Comparison of ENCODE assay signal across 9 mouse cellular contexts in genomic region chr2:174561828-174562429, GRCm38 (mm10).
A peak's percentile ranks its signal among the peaks of the same experiment; 100 is the strongest.
DNase-seq lines count a peak whose midpoint lies in the region; ATAC-seq and TF ChIP-seq lines count a peak whose summit lies in the region.
"Had no signal": no experiment of that assay in that cellular context is flagged by ENCODE, and none has a peak within 500 bp of the region (broad histone marks: within the 10 kb centered on the region; RNA-seq: fewer than 3 reads in every experiment).

No protein-coding gene starts in this region.

- H3K27ac ChIP-seq in kidney, postnatal 0 days, result no peak overlapping the region
- no peak overlapping the region for H3K27ac ChIP-seq in kidney, embryonic 16.5 days (ENCODE audit: low read length)
- H3K27ac ChIP-seq: macrophage had no signal

- H3K4me2 ChIP-seq in kidney, postnatal 0 days (ENCODE audit: low read length), result no peak overlapping the region; the same call in 1 of the 2 replicates
- H3K4me2 ChIP-seq in kidney, embryonic 16.5 days (replicated peaks; ENCODE audit: low read depth, low read length), result no peak overlapping the region

- DNase-seq in embryo, embryonic 10 days (ENCODE audit: low spot score), result peak; percentile 44
- no peak for DNase-seq in embryo, embryonic 9.5 days (ENCODE audit: extremely low spot score)
- DNase-seq in kidney, postnatal 0 days (ENCODE audit: low spot score), result peak; percentile 53
- DNase-seq in Muller cell, postnatal 12 days (ENCODE audit: inconsistent ontology term), result peak; percentile 10
- DNase-seq in kidney, postnatal 14 days, result peak; percentile 18
- DNase-seq in spleen, postnatal 4 days (ENCODE audit: low spot score in 2 of 2), result no peak
- DNase-seq in layer of hippocampus, adult 11-12 months (ENCODE audit: low spot score), result no peak

- no peak overlapping the region for H3K4me3 ChIP-seq in kidney, postnatal 0 days (replicated peaks; ENCODE audit: low read depth, low read length)
- no peak overlapping the region for H3K4me3 ChIP-seq in kidney, embryonic 16.5 days (ENCODE audit: low read length)

- TF ChIP-seq CTCF in kidney, postnatal 0 days (IDR thresholded peaks at IDR 0.05; ENCODE audit: low read depth), result no peak

- H3K9ac ChIP-seq in kidney, postnatal 0 days (ENCODE audit: low read depth, low read length), result no peak overlapping the region
- no peak overlapping the region for H3K9ac ChIP-seq in kidney, embryonic 16.5 days (replicated peaks; ENCODE audit: low read length)

- no peaks in the 10 kb centered on the region for H3K4me1 ChIP-seq in kidney, postnatal 0 days (replicated peaks; ENCODE audit: insufficient read depth, low read length)
- no peaks in the 10 kb centered on the region for H3K4me1 ChIP-seq in kidney, embryonic 16.5 days (ENCODE audit: insufficient read depth, low read length)

- H3K27me3 ChIP-seq in kidney, postnatal 0 days (ENCODE audit: insufficient read depth, low read length), result no peaks in the 10 kb centered on the region
- no peaks in the 10 kb centered on the region for H3K27me3 ChIP-seq in kidney, embryonic 16.5 days (ENCODE audit: insufficient read depth, low read length)

- ATAC-seq in kidney, postnatal 0 days (replicated peaks; ENCODE audit: low FRiP score, low read depth), result no peak
- no peak for ATAC-seq in kidney, embryonic 16.5 days (ENCODE audit: low FRiP score, low TSS enrichment)

- WGBS in kidney, postnatal 0 days, result 23% methylated on average over 7 of the region's 7 CpGs
- WGBS in kidney, embryonic 16.5 days, result 22% methylated on average over 7 of the region's 7 CpGs

- no peaks in the 10 kb centered on the region for H3K9me3 ChIP-seq in kidney, postnatal 0 days (replicated peaks; ENCODE audit: low read length)
- no peaks in the 10 kb centered on the region for H3K9me3 ChIP-seq in kidney, embryonic 16.5 days (ENCODE audit: low read length)

- no peaks in the 10 kb centered on the region for H3K36me3 ChIP-seq in kidney, postnatal 0 days (ENCODE audit: insufficient read depth, low read length)
- H3K36me3 ChIP-seq in kidney, embryonic 16.5 days (ENCODE audit: insufficient read depth, low read length), result no peaks in the 10 kb centered on the region

Comparison
In these comparisons a context has a peak if more than half of its experiments do, and no peak if none do; other contexts are left out.
1. DNase-seq: peak in embryo, embryonic 10 days (single experiment), kidney, postnatal 0 days (single experiment), Muller cell, postnatal 12 days (single experiment) and kidney, postnatal 14 days (single experiment); none in embryo, embryonic 9.5 days (single experiment), spleen, postnatal 4 days (0 of 2) and layer of hippocampus, adult 11-12 months (single experiment).